Mouse (Mus musculus) MN1 (cell line): ENCODE data around the gene Vwce.
A peak's percentile ranks its signal among the peaks of the same experiment; 100 is the strongest.

Experiments
- DNase-seq: peaks from one replicate; pipeline ENCODE4 v3.0.0-alpha.2; 2016; ENCODE audit warnings: low spot score

Gene Vwce

DNA sequence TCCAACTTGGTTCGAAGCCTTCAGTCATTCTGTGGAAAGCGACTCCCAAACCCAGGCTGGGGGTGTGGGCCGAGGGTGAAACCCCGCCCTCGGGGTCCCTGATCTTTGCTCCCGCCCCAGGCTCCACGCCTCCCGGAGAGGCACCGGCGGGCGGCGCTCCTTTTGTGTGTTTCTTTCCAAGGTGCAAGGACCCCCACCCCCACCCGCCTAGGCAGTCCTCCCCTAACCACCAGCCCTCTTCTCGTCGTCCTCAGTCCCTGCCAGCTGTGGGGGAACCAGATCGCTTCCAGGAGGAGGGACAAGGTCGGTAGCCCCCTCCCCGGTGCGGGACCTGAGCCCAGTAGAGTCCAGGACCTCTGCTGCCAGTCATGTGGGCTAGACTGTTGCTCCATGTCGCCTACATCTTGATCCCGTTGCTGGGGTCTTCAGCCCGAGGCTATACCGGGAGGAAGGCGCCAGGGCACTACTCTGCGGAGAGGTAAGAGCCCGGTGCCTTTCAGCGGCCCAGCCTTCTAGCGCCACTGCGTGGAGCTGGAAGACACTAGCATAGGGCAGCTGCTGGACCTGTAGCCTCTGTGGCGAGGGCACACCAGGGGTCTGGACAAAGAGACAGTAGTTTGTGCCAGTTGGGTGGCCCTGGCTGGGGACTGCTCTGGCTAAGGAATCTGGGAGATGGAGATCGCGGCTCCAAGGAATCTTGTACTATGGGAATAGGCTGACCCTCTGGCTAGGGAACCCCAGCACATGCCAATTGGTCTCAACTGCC, at the start of gene Vwce:
Gene Vwce, plus strand, starts transcription at position 108 of the 766 bp plus-strand sequence.
- no peak for DNase-seq

DNA sequence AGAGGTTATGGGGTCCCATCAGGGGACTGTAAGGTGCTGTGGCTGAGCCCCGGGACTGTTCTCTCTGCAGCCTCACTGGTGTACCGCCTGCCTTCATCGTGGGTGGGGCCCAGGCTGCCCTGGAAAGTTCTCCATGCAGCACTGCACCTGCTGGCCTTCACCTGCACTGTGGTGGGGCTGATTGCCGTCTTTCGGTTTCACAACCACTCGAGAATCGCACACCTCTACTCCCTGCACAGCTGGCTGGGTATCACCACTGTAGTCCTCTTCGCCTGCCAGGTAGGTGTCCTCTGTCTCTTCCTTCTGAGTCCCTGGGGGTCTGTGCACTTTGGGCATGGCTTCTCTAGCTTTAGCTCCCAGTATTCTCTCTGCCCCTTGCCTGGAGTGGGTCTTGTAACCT, 48.9 kb upstream of the Vwce start:
- no peak for DNase-seq

DNA sequence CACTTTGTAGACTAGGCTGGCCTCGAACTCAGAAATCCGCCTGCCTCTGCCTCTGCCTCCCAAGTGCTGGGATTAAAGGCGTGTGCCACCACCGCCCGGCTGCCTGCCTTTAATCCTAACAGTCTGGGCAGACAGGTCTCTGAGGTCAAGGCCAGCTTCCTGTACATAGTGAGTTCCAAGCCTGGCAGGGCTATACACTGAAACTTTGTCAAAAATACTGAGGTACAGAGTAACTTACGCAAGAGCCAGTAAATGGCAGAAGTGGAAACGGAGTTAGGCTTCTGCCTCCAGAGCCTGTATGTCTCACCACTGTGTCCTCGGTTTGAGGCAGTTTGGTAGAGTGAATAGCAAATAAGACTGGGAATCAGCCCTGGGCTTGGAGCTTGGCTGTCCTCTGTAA, 46.8 kb upstream of the Vwce start:
- no peak for DNase-seq

DNA sequence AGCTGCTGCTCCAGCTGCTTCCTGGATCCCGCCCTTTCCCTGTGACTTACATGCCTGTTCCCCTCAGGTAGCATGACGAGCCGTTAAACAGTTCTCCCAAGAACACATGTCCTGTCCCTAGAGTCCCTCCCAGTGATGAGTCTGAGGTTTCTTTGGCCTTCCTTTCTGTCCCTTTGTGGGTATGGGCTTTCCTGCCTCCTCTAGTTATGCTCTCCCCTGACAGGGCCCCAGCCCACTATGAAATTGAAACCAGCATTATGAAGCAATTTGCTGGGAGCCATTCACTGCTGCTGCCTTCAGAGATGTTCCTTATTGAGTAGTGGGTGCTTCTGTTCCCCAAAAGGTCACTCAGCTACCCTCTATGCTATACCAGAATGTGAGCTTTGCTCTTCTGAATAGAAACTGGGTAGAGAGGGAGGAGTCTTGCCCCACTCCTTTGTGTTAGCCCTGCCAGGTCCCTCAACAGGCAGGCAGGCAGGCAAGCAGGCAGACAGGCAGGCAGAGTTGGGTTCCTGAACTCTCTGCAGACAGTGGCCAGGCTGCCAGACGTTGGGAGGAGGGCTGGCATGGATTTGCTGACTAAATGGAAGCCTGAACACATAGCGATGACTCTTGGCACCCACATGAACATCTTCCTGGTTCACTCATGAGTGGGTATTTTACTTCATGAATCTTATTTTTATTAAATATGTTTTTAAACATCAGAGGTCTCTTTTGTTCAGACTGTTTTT, 44.7 kb upstream of the Vwce start:
- no peak for DNase-seq

DNA sequence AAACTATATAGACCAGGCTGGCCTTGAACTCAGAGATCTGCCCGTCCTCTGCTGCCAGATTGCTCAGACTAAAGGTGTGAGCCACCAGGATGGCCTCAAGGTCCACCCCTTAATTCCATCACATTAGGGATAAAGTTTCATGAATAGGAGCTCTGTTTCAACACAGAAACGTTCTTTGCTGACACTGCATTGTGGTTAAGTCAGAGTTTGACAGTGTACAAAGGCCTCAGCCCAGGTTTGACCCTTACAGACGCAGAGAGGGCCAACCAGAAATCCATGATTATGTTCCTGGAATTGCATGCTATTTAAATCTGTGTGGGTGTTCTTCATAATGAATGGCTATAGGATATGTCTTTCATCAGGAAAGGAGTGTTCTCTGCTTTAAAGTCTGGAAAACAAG, 43.7 kb upstream of the Vwce start:
- no peak for DNase-seq

DNA sequence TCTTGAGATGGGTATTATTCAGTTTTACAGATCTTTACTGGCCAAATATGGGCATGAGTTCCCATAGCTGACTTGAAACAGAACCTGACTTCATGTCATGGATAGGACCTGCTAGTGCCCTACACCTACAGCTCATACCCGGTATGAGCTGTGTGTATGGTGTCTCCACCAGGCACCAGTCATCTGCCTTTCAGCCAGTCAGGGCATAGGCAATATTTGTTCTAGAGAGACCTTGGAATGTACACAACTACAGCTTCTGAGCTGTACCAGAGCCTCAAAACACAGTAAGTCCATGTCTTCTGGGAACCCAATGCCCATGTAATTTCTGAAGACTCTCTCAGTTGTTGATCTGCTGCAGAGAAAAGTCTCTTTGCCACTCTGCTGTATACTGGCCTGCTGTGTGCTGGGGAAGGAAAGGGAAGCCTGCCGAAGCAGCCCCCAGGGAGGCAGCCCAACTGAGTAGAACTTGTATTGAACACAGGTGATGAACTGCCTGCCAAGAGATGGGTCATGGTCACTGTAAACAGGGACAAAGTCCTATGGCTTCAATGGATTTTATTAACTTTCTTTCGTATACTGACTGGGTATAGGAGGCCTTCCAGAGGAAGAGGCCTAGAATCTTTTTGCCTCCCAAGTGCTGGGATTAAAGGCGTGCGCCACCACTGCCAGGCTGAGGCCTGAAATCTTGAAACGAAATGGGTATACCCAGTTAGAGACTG, 42.2 kb upstream of the Vwce start:
- DNase-seq, result no peak

DNA sequence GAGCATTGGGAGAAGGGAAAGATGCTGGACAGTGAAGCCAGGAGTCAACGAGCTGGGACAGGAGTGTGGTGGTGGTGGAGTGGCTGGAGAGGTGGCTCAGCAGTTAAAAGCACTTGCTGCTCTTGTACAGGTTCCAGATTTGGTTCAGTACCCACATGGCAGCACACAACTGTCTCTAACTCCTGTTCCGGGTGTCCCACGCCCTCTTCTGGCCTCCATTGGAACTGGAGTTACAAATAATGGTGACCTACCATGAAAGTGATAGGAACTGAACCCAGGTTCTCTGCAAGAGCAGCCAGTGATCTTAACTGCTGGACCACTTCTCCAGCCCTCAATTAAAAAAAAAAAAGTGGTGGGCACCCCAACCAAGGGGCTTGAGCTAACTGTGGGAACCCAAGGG, 35.8 kb upstream of the Vwce start:
- DNase-seq, result no peak

DNA sequence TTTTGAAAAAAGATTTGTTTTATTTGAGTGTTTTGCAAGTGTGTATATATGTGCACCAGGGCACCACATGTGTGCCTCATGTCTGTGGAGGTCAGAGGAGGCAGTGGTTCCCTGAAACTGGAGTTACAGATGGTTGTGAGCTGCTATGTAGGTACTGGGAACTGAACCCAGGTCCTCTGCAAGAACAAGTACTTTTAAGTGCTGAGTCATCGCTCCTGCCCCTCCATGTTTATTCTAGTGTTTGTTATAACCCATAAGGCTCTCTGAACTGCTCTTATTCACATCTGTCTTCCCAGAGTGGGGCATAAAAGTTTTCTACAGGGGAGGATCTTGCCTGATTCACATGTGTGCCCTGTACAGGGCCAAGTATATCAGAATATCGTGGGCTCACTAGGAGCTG, 34.4 kb upstream of the Vwce start:
- no peak for DNase-seq

DNA sequence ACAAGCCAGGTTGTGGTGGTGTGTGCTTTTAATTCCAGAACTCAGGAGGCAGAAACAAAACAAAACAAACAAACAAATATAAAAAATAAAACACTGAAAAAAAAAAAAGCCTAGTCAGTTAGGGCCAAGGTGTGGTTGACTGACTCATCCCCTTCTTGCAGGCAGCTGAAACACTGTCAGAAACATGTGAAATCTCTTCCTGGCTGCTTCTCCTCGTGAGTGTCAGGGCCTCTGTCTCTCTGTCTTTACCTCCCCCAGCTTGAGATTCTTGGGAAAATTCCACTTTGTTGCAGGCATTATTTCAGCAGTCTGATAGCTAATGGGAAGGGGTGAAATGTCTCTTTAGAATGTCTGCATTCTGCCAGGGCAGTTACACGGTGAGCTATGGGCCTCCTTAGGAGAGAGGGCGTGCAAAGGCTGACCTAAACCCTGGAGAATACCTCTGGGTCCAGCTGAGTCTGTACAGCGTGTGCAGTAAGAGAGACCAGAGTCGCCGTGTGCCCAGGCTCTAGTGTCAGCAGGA, 31.7 kb upstream of the Vwce start:
- DNase-seq, result peak; percentile 37

DNA sequence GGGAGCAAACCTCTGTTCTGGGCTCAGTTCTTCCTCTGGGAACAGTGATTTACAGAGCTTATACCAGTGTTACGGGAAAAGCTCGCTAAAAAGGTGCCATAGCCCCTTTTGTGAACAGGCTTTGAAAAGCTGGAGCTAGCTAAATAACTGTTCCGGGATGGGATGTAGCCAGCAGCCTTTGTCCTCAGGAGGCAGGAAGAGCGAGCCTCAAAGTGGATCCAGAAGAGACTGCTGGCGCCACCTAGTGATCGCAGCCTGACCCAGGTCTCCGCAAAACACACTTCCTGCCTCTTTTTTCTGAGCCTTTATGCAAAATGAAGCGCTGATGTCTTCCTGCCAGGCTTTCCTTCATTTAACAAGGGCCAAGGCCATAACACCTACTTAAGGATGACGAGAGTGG, 31.2 kb upstream of the Vwce start:
- DNase-seq, result peak; percentile 88

DNA sequence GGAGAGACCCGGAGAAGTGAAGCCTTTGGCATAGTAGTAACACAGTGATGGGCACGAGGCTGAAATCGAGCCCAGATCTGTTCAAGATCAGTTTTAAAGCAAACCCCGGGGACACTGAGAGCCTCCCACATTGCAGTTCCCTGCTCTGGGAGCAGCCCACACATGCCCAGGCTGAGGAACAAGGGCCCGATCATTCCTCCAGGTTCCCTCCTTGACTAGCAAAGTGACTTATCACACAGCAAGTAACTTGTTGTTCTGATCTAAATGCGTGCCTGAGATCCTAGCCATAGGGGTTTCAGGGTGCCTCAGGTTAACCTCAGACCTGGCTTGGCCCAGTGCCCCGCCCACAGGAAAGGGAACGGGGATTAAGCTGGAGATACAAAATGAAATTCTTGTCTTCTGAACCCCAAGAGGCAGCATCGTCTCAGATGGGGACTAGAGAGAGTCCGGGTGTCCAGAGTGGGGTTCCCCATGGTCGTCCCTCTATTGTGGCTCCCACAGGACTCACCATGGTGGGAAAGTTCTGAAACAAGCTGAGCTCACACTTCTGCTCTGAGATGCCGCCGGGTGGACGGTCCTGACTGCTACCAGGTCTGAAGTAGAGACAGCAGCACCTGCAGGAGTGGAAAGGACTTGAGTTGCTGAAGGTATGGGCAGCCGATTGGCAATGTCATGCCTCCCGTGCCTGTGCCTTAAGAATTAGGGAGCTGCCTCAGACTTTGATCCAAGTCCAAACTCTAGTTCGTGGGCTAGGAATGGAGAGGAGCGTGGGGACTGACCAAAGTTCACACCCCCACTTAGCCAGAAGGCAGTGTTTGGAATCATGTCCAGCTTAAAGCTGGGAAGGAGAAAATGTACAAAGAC, 30.1 kb upstream of the Vwce start:
- DNase-seq, result no peak

DNA sequence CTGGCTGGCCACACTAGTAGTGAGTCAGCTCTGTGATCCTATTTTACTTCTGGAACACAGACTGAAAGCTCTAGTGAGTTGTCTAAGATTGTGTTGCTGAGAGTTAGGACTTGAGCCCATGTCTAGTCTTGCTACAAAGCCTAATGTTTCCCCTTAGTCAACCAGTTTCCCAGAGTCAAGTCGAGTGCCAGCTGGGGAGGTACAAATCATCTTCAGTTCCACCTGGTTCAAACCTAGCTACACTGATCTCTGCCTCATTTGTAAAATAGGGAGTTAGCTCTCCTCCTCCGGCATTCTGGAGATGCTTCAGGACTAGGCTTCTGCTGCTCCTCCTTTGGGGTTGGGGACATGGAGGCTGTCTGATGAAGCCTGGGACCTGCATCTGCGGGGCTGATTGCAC, 29.5 kb upstream of the Vwce start:
- no peak for DNase-seq

DNA sequence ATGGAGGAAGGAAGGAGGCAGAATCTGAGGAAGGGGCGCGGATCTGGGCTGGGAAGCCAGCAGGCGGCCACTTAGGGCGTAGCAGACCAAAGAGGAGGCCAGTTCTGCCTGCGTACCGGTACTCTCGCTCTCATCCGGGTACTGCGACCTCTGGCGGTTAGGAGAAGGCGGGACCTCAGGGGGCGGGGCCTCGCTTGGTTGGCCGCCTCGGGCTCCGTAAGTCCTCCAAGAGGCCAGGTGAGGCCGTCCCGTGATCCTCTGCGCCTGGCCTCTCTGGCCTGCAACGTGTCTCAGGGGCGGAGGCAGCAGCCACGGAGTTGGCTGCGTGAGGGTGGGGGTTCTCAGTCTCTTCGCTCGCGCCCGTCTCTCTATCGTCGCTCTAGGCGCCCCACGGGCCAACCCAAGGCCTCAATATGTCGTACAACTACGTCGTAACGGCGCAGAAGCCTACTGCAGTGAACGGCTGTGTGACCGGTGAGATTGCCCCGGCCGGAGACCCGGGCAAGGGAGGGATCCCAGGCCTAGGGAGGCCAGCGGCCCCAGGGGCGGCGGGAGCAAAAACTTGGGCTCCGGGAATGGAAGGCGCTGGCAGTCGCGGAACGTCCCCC, 28.6 kb upstream of the Vwce start, which contains the start of the genes Ddb1 and Tkfc:
Gene Ddb1, plus strand, starts transcription at position 35 of the 608 bp plus-strand sequence.
Gene Tkfc, minus strand, starts transcription at position 362 of the 608 bp plus-strand sequence.
- peak; percentile 95 for DNase-seq

DNA sequence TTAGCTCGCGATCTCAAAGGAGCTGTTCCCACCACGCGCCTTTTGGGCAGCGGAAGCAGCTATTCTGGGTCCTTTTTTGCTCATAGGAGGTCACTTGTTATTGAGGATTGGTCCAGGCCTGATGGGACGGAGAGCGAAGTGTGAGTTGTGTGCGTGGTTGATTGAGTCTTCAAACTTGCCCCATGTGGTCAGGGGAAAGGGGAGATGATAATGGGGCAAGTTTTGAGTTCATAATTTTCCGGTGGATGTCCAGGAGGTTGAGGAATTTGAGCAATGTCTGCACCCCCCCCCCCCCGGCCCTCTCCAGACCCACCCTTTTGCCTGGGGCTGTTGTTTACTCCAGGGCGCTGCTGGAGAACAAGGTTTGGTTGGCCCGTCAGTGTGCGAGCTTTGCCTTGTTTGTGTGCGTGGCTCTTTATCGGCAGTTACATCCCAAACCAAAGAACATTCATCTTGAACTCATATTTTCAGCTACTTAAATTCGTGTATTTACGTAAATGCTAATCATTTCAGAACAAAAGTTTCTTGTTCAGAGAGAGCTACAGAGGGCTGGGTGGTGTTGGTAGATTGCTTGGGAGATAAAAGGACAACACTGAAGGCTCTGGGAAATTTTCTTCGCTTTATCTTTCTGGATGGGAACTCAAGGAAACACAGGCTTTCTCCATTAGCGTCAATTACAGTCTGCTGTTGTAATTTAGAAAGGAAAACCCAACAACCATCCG, 28.0 kb upstream of the Vwce start:
- DNase-seq, result peak; percentile 27

DNA sequence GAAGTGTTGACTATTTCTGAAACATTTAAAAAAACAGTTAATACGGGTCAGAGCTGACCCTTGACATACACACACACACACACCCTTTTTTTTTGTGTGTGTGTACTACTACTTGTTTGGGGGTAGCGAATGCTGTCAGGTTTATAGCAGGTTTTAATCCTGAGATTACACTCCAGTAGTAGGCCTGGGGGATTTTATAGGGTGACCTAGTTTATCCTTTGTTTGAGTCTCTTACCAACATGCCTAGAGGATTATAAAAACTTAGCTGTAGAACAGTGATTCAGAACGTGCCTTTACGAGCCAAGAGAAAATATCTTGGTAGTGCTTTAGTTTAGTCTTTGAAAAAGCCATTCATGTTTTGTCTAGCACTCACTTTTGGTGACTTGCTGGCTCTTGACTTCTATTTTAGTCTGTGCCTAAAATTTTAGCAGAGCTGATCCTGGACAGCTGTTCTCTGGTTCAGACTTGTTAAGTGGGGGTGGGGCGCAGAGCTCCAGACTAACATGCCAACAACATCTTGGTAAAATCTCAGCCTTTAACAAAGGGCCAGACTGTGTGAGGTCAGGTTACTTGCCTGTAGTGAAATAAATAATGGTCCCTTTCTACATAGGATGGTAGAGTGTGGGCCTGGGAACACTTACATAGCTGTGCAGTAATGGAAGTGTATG, 25.3 kb upstream of the Vwce start:
- DNase-seq, result no peak

DNA sequence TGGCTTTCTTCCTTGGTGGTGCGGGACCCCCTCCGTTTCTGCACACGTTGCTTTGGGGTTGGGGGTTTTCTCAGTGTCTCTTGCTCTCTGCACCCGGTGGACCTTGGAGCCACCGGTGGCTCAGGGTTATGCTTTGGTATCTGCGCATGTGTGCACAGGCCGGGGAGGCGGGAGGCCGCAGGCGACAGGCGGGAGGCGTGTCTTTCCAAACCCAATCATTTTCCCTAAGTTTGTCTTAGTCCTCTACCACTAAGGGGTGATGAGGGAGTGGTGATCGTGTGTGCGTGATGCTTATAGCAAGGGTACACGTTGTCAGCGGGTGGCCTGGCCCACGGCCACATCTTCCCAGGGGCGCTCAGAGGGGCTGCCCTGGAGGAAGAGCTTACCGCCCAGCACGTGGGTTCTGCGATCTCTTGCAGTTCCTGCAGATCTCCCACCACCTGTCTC, 882 bp downstream of the Vwce start:
- DNase-seq, result no peak

DNA sequence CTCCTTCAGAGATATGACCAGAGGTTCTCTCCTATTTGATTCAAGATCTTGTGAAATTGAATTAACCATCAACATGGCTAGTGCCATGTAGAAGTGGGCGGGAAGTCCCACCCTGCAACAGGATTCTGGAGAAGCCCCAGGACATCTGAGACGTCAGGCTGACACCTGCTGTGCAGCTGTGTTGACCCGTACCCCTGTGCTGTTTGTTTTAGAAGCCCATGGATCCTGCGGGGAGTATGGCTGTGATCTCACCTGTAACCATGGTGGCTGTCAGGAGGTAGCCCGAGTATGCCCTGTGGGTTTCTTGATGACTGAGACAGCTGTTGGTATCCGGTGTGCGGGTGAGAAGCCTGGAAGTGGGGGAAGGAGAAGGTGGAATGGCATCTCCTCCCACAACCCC, 3.8 kb downstream of the Vwce start:
- no peak for DNase-seq

DNA sequence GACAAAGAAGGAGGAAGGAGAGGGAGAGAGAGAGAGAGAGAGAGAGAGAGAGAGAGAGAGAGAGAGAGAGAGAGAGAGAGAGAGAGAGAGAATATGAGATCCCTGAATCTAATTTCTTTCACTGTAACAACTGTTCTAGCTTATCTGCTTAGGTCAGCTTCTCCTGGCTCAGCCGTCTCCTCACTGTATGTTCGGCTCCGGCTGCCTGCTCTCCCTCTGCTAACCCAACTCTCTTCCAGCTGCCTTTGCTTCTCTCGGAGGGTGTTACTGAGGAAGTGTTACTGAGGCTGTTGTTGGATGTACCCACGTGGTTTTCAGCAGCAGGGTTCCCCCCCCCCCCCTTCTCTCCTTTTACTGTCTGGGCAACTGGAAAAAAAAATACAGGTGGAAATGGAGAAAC, 6.1 kb downstream of the Vwce start:
- no peak for DNase-seq

DNA sequence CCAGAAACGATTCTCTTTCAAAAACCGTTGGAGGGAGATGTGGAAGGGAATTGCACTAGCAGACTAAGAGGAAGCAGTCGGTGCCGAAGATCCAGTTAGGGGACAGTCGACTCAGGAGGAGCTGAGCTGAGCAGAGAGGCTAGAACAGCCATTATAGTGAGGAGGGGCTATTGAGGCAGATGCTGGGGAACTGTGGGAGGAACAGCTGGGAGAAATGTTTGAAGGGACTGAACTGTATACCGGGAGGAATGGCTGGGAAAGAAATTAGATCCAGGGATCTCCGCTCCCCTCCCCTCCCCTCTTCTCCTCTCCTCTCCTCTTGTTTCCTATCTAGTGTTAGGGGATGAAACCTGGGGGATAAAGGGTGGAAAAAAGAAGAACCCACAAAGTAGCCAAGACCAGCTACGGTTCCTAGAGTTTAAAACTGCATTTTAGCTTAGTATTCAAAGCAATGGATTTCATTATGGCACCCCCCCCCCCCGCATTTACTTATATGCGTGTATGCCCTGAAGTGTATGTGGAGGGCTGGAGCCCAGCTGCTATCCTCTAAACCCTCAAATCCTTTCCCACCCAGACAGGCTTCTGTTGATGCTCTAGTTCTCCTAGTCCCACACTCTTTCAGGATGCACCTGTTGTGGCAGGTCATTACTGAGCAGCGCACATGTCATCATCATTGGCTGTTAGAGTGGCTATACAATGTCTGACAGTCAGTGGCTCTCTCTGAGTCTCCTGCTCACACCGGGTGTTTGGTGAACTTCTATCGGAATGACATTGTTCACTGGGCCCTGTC, 6.8 kb downstream of the Vwce start:
- DNase-seq, result no peak
